Mouse (Mus musculus) right cerebral cortex, postnatal 36 days (tissue): Measurements from ENCODE around the gene Hist1h4f.
"Not testable (repeated sequence)": the region's sequence is repeated elsewhere in the genome, so short reads cannot be mapped to it uniquely, and the experiment has no call there.

ENCODE experiments used
- DNase-seq, 2 experiments: peaks; one replicate each; pipeline ENCODE4 v3.0.0; 2022; ENCODE audit warnings: low spot score in 2 of 2, mixed read lengths in 1 of 2

The Hist1h4f gene

GRCm38 (mm10) chr13:23576351-23576881 is 25.0 kb upstream of the Hist1h4f start:
- no peak for DNase-seq

- DNase-seq: not testable (repeated sequence)
Observed at GRCm38 (mm10) chr13:23575864-23576313, 24.4 kb upstream of the Hist1h4f start.

- DNase-seq: peak in 1 of 2 experiments; percentile 62
Observed at GRCm38 (mm10) chr13:23575271-23575851, 23.9 kb upstream of the Hist1h4f start, which contains the start of gene Hist1h3d. Hist1h3d (plus strand) TSS chr13:23575763.

GRCm38 (mm10) chr13:23574546-23575170 is 23.2 kb upstream of the Hist1h4f start:
- DNase-seq: not testable (repeated sequence)

GRCm38 (mm10) chr13:23573898-23574524 is 22.6 kb upstream of the Hist1h4f start, which contains the start of the genes Hist1h2bf and Hist1h2ad:
Hist1h2bf (minus strand) TSS chr13:23574196.
Hist1h2ad (plus strand) TSS chr13:23574381.
- peak; percentile 95 to 97 for DNase-seq

GRCm38 (mm10) chr13:23573034-23573897 is 21.8 kb upstream of the Hist1h4f start:
- DNase-seq: not testable (repeated sequence)

- no peak for DNase-seq
Observed at GRCm38 (mm10) chr13:23572218-23573033, 21.0 kb upstream of the Hist1h4f start.

- not testable (repeated sequence) for DNase-seq
Observed at GRCm38 (mm10) chr13:23571504-23572217, 20.2 kb upstream of the Hist1h4f start.

GRCm38 (mm10) chr13:23571022-23571503 is 19.6 kb upstream of the Hist1h4f start, which contains the start of the genes Hist1h2ae and Hist1h2bg:
Hist1h2ae (minus strand) TSS chr13:23571220.
Hist1h2bg (plus strand) TSS chr13:23571396.
- DNase-seq: peak; percentile 68 to 70

GRCm38 (mm10) chr13:23570261-23571021 is 19.0 kb upstream of the Hist1h4f start:
- not testable (repeated sequence) for DNase-seq

- no peak for DNase-seq
Observed at GRCm38 (mm10) chr13:23564482-23564881, 13.0 kb upstream of the Hist1h4f start.

GRCm38 (mm10) chr13:23562699-23563462 is 11.4 kb upstream of the Hist1h4f start:
- DNase-seq: no peak

- DNase-seq: peak; percentile 92 to 95
Observed at GRCm38 (mm10) chr13:23561883-23562659, 10.6 kb upstream of the Hist1h4f start, which contains the start of gene Hist1h3e. Hist1h3e (minus strand) TSS chr13:23562369.

- DNase-seq: not testable (repeated sequence)
Observed at GRCm38 (mm10) chr13:23561531-23561882, 10.1 kb upstream of the Hist1h4f start.

GRCm38 (mm10) chr13:23560699-23561098 is 9.3 kb upstream of the Hist1h4f start:
- not testable (repeated sequence) for DNase-seq

GRCm38 (mm10) chr13:23556906-23557305 is 5.5 kb upstream of the Hist1h4f start:
- DNase-seq: no peak

GRCm38 (mm10) chr13:23555839-23556416 is 4.5 kb upstream of the Hist1h4f start:
- DNase-seq: peak in 1 of 2 experiments; percentile 79
